Mouse (Mus musculus) cerebellum, adult 18-20 months (tissue): Measurements from ENCODE around the gene Gltp.

ENCODE experiments used
- DNase-seq, 2 experiments: peaks; one replicate each; pipeline ENCODE4 v3.0.0; 2021

Gene Gltp

GRCm38 (mm10) chr5:114702403-114703392 is 11.9 kb upstream of the Gltp start:
- peak in 1 of 2 experiments; percentile 28 for DNase-seq

DNA sequence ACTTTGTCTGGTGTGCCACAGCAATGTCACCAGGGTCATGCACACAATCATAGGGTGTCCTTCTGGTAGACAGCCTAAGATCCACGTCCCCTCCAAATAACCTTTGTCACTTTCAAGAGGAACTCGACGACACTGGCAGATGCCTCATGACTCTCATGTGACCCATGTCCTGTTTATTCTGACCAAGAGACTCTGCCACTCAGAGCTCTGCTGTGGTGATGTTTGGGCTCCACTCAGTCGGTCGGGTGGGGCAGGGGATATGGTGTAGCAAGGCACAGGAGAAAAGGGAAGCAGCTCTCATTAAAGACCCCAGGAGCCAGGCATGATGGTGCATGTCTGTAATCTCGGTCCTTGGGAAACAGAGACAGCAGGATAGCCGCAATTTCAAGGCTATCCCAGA is 8.2 kb upstream of the Gltp start:
- DNase-seq = no peak

GRCm38 (mm10) chr5:114698044-114698746 is 7.4 kb upstream of the Gltp start:
- DNase-seq = peak; percentile 93 to 96

DNA sequence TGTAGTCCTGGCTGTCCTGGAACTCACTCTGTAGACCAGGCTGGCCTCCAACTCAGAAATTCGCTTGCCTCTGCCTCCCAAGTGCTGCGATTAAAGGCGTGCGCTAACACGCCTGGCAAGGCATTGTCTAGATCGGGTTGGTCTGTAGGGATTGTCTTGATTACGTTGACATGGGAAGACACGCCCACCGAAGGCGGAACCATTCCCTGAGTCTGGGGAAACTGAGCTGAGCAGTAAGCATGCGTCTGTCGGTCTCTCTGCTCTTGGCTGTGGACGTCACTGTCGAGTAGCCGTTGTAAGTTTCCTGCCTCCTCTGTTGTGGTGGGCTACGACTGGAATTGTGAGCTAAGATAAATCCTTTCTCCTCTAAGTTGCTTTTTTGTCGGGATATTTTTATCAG is 6.2 kb upstream of the Gltp start:
- DNase-seq = no peak

DNA sequence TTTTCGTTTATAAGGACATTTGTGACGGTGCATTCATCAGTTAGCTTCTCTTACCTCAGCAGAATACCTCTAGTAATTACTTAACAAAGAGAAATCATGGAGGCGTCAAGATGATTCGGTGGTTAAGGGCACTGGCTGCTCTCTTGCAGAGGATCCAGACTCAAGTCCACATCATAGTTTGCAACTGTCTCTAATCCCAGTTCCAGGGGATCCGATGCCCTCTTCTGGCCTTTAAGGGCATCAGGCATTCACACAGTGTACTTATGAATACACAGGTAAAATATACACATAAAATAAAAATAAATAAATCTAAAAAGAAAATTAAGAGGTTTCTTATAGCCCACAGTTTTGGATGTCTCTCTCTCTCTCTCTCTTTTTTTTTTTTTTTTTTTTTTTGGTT is 5.0 kb upstream of the Gltp start:
- no peak for DNase-seq

GRCm38 (mm10) chr5:114689700-114690366 is 951 bp downstream of the Gltp start:
- no peak for DNase-seq

- DNase-seq = no peak
Measured at GRCm38 (mm10) chr5:114688703-114689102, 2.1 kb downstream of the Gltp start.

DNA sequence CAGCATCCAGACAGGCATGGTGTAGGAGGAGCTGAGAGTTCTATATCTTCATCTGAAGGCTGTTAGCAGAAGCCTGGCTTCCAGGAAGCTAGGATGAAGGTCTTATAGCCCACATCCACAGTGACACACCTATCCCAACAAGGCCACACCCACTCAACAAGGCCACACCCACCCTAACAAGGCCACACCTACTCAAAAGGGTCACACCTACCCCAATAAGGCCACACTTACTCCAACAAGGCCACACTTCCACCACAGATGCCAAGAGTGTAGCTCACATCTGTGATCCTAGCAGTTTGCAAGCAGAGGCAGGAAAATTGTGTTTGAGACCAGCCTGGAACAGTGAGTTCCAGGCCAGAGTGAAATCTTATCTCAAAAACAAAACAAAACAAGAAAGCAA is 2.9 kb downstream of the Gltp start:
- DNase-seq = no peak

DNA sequence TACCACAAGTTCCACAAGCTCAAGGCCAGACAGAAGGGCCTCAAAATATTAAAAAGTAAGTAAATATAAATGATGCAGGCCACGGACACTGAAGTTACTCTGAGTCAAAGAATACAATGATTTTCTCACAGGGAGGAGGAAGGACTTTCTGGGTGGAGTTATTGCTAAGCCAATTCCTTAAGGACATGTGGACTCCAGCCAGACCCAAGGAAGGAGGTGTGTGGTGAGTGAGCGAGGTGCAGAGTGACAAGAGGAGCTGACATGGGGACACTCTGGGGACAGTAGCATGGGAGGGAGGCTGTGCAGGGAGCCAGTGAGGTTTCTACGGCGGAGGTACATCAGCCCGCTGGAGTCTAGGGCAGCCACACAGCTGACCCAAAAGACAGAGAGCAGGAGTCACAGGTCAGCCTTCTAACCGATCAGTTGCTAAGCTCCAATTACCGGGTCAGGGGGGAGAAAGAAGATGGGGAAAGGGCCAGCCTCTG is 4.0 kb downstream of the Gltp start:
- no peak for DNase-seq

DNA sequence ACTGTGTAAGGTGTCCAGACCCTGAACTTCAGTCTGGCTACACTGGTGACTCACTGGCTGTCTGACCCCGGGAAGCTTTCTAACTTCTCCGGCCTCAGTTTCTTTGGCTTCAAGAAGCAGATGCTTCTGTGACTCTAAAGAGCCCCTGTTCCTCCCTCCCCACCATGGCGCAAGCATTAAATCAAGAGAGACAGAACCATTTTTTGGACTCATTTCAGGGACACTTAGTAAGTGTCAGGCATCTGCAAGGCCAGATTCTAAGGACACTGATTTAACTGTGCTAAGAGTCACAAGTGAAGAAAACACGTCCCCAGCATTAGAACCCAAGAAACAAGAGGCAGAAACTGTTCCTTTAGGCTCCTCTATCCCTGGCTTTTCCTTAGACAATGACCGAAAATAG is 4.8 kb downstream of the Gltp start:
- no peak for DNase-seq

DNA sequence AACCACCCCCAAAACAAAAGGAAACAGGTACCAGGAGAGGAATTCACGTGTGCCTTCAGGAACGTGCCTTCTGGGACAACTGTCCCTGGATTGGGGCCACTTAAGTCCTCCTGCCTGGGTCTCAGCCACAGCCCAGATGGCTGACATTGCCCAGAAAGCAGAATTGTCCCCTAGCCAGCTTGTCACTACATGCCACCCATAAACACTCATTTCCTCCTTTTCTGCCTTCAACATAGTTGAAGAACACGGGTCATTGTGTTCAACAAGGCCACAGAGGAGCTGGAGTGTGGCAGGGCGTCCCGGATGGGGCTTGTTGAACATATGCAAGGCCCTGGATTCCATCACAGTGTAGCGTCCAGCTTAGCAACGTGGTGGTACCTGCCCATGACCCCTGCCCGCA is 9.1 kb downstream of the Gltp start:
- peak; percentile 74 to 84 for DNase-seq

DNA sequence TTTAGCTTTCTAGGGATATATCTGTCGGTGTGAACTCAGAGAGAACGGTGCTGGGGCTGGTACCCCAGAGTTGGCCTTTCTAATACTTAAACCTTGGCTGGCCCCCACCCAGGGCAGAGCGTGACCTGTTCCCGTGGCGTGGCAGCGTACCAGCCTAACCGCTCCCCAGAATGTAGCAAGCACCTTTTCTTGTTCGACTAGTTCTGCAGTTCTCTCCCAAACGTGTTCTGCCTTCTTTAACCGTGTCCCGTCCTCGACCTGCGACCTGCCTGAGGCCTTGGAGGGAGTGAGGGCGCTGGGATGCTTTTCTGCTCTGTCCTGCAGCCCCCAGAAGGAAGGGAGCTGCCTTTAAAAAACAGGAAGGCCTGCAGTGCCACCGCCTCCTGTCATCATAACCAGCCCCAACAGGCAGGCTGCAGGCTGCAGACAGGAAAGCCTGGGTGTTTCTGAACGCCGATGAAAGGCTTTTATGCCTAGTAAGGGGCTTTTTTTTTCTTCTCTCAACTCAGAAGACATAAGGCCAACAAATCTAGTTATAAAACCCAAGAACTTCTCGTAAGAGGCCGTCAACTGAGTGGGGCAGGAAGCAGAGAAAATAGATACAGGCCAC is 10.0 kb downstream of the Gltp start:
- no peak for DNase-seq

DNA sequence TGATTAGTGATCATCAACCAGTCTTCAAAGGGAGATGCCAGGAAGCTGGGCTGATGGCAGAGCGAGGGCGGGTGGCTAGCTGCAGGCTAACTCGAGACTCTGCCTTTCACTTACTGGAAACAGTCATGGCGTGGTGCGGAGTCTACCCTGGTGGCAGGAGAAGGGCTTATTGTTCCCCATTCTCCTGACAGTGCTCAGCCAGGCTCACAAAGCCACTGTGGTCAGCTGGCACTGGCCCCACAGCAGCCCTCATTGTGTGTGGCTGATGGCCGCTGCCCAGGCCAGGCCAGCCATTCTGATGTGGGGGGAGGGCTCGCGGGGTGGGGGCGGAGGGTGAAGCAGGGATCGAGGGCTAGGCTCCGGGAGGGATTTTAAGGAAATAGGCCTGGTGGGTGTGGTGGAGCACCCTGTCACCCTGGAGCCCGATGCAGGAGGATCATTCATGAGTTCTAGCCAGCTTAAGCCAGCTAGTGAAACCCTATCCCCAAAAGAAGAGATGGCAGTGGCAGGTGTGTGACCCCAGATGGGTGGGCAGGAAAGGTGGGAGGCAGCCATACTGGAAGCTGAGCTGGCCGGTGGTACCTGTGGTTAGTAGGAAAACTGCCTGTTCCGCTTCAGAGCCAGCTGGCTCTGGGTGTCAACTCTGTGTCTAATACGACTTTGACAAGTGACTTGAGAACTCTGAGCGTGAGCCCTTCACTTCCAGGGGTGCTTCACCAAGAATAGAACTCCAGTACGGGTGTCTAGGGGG is 10.8 kb downstream of the Gltp start:
- no peak for DNase-seq

DNA sequence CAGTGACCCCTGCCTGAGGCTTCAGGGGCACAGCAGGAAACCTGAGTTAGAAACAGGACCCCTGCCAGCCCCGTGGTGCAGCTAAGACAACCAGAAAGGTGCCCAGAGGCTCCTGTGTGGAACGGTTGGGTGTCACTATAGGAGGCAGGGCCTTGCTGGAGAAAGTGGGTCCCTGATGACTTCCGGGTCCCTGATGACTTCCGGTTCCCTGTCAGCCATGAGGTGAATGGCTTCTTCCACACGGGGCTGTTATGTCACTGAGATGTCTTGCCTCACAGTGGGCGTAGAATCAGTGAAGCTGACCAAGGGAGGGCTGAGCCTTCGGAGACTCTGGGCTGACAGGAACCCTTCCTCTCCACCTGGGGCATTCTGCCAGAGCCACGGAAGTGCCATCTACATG is 16.2 kb downstream of the Gltp start:
- DNase-seq = no peak

DNA sequence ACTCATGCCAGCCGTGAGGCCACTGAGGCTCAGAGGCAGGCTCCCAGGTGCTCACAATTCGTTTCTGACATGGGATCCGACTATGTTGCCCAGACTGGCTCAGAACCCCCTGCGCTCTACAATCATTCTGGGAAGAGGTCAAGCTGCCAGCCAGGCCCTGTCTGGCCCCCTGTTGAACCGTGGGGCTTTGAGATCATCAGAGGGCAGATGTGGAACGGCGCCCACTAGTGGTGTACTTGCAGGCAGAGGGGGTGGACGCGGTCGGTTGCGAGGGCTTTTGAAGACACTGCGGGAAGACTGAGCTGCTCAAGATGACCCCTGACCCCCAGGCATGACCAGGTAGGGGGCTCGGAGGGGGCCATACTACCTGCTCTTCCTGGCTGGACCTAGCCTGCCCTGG is 17.7 kb downstream of the Gltp start:
- no peak for DNase-seq

DNA sequence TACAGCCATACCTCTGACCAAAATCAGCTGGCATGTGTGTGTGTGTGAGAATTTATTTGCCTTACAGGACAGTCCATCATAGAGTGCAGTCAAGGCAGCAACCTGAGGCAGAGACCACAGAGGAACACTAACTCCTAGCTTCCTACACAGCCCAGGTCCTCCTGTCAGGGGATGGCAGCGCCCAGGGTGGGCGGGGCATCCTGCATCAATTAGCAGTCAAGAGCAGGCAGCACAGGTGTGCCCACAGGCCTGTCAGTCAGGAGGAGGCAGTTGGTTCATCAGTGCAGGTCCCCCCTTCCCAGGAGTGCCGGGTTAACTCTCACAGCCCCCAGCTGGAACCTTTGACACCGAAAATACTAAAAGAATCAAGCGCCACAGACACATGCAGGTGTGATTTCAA is 21.8 kb downstream of the Gltp start:
- no peak for DNase-seq

GRCm38 (mm10) chr5:114667228-114667856 is 23.4 kb downstream of the Gltp start:
- DNase-seq = peak; percentile 95 to 100

DNA sequence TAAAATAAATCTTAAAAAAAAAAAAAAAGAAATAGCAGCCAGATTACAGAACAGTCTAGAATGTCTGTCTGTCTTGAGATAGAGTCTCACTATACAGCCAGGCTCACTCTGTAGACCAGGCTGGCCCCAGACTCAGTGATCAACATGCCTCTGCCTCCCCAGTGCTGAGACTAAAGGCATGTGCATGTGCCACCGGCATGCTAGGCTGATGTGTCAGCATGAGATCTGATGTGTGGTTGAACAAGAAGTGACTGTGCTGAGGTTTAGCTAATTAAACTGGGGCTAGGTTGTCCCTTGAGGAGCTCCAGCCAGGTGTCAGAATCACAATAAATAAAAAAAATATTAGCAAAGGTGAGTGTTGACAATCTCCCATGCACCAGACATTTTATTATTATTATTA is 24.1 kb downstream of the Gltp start:
- DNase-seq = no peak

DNA sequence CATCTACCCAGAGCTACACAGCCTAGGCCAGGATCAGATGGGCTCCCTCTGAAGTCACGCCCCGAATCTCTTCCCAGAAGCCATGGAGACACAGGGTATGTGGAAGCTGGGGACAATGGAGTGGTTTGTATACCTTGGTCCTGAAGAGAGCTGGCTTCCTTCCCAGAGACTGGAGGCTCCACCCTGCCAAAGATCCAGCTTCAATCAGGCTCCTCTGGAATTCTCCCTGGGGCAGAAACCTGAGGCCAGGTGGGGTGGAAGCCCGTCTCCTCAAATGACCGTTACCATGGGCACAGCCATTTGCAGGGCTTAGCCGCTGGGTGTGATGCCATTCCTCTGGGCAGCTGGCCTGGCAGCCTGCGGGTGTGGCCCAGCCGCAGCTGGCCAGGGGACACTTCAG is 26.0 kb downstream of the Gltp start:
- DNase-seq = no peak

GRCm38 (mm10) chr5:114664139-114664538 is 26.6 kb downstream of the Gltp start:
- DNase-seq = no peak

DNA sequence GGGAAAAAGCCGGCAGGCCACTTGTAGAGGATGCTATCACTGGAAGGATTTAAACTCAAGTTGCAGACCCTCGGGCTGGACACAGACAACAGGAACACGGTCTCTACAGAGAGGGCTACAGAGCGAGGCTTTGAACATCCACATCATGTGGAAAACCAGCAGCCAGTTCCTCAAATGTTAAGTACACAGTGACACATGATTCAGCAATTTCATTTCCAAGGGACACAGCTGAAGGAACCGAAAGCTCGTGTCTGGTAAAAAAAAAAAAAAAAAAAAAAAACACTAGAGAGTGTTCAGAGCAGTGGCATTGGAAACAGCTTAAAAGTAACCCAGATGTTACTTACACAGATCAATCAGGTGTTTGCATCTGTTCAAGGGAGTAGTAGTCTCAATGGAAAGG is 29.8 kb downstream of the Gltp start:
- DNase-seq = no peak

GRCm38 (mm10) chr5:114658255-114658654 is 32.5 kb downstream of the Gltp start, which contains the start of gene Trpv4:
TSS of gene Trpv4 (minus strand) at chr5:114658421.
- DNase-seq = no peak
